Mouse (Mus musculus) heart, adult 18-20 months (tissue): ENCODE data around the gene Cdk19. TPM values are rescaled to one million over a fixed set of nuclear protein-coding genes. Genes with fewer than 3 reads are reported as not detected.

Experiments used
- DNase-seq, 2 experiments: peaks; one replicate each; pipeline ENCODE4 v3.0.0; 2021 to 2022; ENCODE audit warnings: mixed read lengths in 1 of 2
- total RNA-seq, 2 experiments: library from RNA; stranded (reverse); gene quantifications; 2 replicates each; pipeline ENCODE4 v1.2.3; 2021

The Cdk19 gene
- total RNA-seq, 2 experiments from 2014 or later: 9.1 to 13.0 TPM

DNA sequence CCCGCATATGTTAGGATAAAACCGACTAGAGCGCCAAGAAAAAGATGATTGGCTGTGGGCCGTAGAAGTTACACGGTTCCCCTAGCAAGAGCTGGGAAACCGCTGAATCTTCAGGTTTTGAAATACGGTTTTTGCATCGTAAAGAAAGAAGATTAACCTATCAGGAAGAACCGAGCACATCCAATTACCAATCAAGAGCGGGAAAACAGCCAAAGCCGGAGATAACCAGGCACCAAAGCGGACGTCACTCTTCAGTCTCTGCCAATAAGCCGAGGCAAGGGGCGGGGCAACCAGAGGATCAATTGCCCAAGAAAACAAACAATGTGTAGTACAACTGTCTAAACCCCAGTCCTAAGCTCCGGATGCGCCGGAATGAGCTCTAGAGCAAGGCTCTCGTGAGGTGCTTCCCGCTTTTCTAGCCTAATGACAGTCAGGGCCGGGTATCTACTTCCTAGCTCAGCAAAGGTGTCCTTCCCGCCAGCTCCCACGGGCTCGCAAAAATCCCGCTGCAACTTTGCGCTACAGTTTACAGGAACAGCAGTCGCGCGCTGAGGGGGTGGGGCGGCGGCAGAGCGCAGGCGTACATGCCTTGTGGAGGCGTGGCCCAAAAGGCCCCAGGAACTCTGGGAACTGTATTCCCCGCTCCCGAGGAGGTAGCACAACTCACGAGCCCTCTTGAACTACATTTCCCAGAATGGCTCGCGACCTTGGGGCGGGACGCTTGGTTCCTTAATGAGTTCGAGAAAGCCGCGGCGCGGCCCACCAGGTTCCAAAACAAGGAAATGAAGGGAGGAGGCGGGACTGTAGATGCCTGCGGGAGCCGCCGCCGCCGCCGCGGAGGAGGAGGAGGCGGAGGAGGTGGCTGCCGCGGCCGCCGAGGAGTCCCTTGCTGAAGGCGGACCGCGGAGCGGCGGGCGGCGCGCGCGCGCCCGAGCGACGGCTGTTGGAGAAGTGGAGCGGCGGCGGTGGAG, 9.5 kb downstream of the Cdk19 start:
- DNase-seq: peak; percentile 99 to 100

DNA sequence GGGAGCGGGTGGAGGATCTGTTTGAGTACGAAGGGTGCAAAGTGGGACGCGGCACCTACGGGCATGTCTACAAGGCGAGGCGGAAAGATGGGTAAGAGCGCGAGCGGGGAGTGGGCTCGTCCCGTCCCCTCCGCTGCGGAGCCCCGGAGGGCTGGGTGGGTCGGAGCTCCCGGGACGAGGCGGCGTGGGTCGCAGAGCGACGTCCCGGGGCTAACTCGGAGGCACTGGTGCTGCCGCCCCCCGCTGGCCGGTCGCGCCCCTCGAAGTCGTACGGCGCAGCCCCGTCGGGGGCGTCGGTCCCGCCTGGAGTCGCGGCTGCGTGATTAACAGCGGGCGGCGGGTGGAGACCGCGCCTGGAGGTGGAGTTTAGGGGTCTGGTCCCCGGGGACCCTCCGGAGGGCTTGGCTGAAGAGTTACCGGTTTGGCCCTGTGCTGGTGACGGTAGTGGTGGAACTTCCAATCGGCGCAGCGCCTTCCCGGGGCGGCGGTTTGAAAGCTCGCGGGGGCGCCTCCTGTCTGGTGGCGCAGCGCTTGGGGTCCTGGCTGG, 10.3 kb downstream of the Cdk19 start:
- DNase-seq: peak; percentile 78 to 79

DNA sequence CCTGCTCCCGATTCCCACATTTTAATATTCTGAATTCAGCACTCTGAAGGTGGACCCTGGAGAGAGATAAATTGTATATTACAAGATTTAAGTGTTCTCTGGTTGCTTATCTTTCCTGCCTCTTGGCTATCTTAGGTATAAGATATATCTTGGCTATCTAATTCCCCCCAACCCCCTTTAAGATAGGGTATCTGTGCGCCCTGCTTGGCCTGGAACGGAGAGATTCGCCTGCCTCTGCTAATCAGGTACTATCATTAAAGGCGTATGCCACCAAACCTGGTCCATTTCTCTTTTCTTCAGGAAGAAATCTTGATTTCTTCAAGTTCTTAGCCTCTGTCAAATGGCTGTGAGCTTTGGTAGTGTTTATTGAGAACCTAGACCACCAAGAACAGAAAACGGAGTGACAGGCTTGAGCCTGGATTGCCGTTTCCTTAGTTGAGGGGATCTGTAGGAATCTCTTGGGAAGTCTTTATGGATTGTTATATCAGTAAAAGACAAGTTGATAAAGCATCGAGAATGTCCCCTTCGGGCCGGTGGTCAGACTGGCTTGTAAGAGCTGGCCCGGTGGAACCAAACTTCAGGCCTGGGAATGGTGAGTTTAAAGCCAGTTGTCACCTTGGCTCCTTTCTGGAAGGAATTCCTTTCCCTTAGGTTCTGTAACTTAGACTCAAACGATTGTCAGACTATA, 11.0 kb downstream of the Cdk19 start:
- DNase-seq: no peak

DNA sequence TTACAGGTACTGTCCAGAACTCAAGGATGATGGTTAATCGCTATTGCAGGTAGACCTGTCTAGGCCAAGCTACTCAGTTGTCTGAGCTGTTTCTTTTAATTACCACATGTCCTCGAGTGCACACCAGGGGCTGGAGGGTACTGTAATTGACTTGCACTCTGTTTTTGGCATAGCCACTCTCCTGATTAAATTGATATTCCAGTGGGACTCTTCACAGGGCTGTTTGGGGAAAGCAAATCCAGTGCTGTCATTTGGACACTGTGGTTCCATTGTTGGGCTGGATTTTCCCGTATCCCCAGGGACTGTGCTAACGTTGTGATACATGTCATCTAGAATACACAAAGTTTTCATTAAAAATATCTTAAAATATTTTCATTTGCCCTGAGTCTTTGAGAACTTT, 11.8 kb downstream of the Cdk19 start:
- no peak for DNase-seq

DNA sequence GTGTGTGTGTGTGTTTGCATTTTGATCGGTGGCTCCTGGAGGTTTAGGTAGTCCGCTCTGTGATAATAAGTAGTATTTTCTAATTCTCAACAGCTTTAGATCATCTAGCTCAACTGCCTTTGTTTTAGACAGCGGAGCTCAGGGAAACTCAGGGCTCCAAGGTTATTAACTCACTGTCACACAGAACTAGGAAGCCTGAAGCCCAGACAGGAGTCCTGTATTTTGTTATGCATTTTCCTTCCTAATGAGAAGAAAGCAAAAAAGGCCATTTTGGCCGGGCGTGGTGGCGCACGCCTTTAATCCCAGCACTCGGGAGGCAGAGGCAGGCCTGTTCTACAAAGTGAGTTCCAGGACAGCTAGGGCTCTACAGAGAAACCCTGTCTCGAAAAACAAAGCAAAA, 14.7 kb downstream of the Cdk19 start:
- DNase-seq: no peak

DNA sequence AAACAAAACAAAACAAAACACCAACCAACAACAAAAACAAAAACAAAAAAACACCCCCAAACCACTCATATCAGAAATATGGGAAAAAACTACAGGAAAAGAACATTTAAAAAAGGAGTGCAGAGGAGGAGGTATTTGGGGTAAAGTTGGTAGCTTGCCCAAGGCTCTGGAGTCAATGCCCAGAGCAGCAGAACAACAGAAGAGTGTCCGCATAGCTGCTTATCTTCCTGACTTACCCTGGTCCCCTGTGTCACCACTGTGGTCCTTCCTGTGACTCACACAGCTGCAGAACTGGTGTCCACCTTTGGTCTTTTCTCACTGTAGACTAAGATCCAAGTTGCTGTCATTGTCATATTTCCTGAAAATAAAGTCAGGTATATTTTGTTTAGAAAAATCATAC, 15.2 kb downstream of the Cdk19 start:
- peak; percentile 32 to 39 for DNase-seq

DNA sequence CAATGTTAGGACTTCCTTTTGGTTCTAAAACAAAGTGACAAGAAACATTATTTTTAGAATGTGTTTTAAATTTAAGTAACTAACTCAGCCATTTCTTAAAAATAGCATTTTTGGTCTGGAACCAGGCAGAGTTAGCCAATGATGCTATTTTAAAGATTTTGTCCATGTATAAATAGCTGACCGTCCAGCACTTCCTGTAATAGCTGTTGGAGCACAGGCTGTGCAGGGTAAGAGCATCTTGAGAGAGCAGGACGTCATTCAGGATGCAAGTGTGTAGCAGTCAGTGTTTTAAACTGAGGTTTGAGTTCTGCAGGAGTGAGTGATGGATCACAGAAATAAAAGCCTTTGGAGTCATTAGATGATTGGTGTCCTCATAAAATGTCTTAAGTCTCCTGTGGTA, 18.8 kb downstream of the Cdk19 start:
- DNase-seq: peak; percentile 22 to 52

DNA sequence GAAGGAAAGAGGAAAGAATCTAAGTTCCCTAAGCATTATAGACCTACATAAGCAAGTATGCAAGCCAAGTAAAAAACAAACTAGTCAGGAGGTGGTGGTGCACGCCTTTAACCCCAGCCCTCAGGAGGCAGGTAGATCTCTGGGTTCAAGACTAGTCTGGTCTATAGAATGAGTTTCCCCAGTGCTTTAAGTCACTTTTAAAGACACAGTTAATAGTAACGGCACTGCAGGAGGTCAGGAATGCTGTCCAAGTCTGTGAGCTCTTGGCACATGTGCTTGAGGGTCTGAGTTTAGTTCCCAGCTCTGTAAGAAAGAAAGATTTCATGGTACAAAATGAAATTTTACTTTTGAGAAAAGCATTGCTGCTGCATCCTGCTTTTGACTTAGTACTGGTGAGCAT, 19.8 kb downstream of the Cdk19 start:
- DNase-seq: no peak

DNA sequence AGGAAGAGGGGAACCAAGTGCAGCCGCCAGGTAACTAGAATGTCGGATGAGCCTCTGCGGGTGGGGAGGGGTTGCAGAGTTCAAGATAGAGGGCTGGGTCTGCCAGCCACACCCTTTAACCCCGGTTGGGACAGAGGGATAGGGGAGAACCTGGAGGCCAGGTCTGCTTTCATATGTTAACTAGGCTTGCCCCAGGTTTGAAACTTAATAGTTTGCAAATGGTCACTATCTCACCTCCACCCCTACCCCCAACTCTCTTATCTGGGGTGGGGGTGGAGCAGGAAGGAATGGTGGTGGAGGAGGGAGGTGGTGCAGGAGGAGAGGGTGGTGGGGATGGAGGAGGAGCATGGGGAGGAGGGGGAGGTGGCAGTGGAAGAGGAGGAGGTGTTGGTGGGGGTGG, 23.6 kb downstream of the Cdk19 start:
- DNase-seq: no peak

DNA sequence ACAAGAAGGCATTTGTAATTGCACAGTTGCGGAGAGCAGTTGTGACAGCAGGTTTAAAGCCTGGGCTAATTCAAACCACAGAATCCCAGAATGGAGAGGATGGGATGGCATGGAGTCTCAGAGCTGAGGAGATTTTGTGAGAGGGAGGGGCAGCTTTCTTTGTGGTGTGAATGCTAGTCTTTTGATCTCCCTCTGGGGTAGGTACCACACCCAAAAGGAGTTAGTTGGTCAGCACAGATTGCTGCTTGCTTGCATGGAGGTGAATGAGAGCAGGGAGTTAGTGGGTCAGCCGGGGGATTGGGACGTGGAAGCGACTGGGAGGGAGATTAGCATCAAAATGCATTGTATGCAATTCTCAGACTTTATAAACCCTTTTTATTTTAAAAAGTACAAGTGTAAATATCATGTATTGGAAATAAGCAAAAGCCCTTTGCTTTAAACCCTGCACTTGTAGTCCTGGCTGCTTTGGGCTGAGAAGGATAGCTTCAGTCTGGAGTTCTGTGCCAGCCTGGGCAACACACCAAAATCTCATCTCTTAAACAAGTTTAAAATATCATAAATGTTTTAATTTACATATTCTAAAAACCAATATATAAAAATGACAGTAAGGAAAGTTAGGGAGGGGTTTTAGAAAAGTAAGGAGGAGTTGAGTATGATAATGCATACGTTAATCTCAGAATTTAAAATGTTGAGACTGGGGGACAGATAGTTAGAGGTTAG, 25.4 kb downstream of the Cdk19 start:
- DNase-seq: no peak

DNA sequence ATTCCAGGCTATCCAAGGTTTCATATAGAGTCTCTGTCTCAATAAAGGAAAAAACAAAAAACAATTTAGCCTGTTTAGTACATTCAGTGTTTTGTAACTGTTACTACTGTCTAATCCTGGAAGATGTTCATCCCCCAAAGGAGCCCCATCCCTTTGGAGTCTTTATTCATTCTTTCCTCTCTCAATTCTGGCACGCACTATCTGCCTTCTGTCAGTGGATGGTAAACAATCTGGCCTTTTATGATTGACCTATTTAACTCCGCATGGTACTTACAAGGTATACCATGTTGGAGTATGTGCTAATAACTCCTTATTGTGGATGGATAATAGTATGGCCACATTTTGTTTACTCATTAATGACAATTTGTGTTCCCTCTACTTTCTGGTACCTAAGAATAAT, 26.6 kb downstream of the Cdk19 start:
- DNase-seq: no peak

DNA sequence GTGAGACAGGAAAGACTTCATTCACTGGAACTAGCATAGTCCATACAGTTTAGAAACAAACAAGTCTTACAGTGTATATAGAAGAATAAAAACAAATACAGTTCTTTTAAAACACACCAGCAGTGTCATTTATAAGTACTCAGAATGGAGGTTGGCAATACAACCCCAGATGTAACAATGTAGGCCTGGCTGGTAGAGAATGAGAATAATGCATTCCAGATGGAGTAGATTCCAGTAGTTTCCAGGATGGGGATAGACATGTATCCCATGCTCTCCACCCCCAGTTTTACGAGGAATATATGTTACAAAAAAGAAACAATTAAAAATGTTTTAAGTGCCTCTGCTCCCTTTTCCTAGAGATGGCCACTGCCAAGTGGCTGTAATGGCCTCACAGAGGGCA, 29.2 kb downstream of the Cdk19 start:
- no peak for DNase-seq

DNA sequence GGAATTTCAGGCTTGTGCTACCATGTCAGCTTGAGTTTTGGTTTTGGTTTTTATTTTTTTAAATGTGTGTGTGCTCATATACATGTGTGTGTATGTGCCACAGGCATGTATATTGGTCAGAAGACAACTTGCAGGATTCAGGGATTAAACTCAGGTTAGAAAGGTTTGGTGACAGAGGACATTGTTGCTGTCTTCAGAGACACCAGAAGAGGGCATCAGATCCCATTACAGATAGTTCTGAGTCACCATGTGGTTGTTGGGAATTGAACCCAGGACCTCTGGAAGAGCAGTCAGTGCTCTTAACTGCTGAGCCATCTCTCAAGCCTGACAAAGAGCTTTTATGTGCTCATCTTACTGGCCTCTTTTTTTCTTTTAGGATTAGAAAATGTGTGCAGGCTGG, 30.8 kb downstream of the Cdk19 start:
- DNase-seq: no peak

DNA sequence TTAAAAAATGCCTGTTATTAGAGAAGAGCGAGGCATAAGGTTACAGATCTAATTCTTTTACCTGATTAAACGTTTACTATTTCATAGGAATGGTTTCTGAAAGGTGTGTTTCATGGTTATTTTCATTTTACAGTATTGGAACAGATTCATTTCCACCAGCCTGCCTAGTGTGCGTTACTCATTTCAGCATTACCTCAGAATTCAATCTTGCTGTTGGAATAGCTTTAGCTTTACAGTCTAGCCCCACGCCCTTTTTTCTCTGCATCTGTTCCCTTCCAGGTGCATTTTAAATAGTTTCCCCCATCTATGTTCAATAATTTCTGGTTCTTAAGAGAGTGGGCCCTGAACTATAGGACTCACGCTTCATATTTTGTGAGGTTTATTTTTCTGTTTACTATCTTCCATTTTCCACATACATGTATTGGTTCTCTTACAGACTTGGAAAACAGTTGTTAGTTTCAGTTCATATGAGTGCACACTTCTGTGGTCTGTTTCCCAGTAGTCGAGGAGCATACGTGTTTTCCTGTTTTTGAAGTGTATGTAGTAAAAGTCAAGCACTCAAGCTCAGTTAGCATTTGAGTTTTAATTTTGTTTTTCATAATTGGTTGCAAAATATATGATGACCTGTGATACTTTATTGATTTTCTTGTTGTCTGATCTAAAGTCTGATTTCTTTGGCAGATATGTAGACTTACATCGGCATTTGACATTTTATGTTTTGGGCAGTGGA, 32.0 kb downstream of the Cdk19 start:
- no peak for DNase-seq

DNA sequence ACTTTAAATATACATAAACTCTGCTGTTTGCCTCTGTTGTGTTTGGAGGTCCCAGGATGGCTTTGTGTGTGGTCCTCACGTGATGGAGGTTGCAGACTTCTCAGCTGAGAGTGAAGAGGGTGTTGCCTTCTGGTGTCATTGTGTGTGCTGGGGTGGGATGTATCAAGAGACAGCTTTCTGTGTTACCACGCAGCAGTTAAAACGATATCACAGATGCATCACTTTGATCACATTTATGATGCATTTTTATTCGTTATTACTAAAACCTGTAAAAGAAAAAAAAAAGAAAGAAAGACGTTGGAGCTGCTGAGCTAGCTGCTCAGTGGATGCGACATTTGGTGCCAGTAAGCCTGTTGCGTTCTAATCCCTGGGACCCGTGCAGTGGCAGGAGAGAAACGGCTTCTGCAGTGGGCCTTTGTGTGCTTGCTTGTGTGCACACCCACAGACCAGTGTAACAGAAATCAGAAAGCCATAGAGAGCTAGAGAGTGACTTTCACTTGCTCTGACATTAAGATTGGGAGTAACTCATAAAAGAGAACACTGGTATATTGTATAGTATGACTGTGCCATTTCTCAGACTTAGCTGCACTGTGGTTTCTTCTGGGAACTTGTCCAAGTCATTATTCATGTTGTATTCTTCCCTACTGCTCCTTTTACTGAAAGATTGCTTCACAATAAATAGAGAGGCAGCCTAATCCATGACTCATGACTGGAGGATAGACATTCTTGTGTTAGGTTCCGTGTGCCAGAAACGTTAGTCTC, 32.7 kb downstream of the Cdk19 start:
- DNase-seq: peak in 1 of 2 experiments; percentile 23

DNA sequence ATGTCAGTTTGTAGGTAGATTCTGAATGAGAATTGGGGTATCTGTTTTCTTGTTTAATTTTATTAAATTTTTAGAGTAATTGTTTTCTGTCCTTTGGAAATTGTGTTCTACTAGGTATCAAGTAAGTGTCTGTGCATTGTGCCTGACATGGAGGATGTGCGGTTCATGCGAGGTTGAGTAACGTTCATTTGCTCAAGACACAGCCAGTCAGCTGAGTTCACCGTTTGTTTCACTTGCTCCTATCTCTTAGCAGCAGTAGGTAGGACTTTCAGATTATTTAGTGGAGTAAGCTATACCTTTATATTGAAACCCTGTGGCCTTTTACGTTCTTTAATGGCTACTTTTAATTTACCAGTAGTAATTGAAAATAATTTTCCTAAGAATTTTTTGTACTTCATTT, 34.4 kb downstream of the Cdk19 start:
- no peak for DNase-seq

DNA sequence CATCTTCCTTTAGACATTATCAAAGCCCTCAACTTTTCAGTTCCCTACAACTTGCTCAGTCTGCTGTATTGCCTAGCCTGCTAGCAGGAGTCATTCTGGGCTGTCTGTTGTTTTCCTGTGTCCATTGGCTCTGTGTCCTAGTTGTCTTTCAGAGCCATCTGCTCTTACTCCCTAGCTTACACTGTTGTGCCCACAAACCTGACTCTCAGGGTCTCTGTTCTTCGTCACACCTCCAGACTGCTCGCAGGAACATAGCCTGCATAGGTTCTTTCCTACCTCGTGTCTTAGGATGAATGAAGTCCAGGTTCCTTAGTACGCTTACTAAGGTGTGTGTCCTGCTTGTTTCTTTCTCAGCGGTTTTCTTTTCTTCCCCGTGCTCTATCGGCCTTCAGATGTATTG, 35.5 kb downstream of the Cdk19 start:
- DNase-seq: no peak

DNA sequence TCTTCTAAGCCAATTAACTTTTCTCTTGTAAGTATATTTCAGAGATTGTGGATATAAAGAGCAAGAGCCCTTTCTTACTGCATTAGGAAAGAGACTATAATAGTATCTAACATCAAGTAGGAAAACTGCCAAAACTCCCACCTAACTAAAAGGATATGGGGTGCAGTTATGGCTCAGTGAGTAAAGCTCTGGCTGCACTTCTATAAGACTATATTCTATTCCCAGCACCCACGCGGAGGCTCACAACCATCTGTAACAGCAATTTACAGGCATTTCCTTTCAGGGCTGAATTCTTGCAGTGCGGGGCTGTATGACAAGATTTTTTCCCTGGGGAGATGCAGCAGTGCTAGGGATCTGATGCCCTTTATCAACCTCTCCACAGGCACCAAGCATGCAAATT, 36.9 kb downstream of the Cdk19 start:
- no peak for DNase-seq

DNA sequence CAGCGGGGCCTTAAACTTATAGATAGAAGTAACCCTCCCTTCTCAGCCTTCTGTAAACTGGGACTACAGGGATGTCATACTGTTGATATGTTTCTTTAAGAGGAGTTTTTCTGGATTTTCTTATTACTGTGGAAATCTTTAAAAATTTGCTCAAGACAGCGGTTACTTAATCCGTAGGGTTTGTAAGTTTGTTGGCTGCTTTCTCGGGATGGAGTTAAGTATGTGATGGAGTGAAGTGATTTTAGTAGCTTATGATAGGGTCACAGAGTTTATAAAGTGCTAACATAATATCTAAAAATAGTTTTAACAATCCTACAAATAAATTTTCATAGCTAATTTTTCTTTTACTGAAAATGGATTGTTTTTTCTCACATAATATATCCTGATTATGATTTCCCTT, 38.9 kb downstream of the Cdk19 start:
- DNase-seq: no peak

DNA sequence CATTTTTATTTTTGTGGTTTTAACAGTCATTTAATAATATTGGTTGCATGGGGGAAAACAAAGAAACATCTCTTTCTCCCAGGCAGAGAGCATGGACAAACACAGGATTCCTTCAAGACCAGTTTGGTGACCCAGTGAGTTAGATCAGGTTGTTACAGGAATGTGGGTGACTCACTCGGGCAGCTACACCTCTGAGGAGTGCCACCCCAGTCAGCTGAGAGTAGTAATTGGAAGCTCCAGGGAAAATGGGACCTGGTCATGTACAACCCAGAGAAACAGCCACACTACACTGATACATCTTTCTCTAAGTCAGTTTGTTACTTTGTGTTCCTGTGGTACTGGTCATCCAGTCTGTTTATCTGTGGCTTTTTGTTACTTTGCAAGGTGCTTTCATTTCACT, 40.3 kb downstream of the Cdk19 start:
- DNase-seq: no peak

DNA sequence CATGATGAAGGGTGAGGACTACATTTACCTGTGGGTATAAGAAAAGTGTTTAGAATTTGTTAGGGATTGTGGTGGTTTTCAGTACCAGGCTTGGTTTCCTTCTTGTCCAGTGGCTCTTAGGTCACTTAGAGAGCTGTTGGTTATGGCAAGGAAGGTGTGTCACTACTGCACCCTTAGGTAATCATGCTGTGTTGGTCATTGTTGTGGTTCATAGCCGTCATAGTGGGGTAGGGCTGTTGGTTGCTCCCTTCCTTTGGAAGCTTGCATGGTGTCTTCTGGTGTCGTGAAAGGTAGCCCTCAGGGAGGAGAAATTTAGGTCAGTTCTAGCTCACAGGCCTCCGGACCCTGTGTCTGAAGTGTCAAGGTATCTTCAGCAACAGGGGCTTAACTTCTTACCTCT, 46.0 kb downstream of the Cdk19 start:
- no peak for DNase-seq
